Mouse (Mus musculus): ENCODE results near the gene Cd244a.

DNA sequence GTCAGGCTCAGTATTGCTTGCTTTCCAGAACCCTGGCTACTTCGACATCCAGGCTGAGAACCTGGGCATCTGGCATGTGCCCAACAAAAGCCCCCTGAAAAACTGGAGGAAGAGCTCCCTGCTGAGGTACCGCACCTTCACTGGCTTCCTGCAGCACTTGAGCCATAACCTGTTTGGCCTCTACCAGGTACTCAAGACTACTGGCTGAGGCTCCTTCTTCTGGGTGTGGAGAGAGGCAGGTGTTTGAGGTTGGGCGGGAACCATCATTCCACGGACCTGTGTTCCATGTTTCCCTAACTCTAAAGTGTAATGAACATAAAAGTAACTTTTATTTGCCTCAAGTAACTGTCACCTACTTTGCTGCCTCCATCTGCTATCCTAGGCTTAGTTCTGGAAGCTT, 43.4 kb upstream of the Cd244a start:
- TF ChIP-seq CTCF (IDR thresholded peaks at IDR 0.05; ENCODE audit: extremely low read depth, insufficient read depth, low read length) (no peak), POLR2A (IDR thresholded peaks at IDR 0.05; ENCODE audit: extremely low read depth, insufficient read depth, low read length) (no peak)

All from cortical plate, adult 2 months (tissue).